Mouse (Mus musculus) thymus, adult 2 months (tissue): ENCODE results near the gene Fbxw15. TPM values are rescaled to one million over a fixed set of nuclear protein-coding genes. Genes with fewer than 3 reads are reported as not detected.
"Not testable (repeated sequence)": the region's sequence is repeated elsewhere in the genome, so short reads cannot be mapped to it uniquely, and the experiment has no call there.

Experiments
- DNase-seq: peaks from one replicate; pipeline ENCODE4 v3.0.0; 2021
- H3K27ac ChIP-seq: fragments of 200-500 bp; 2 replicates; pipeline ENCODE4 v1.5.1; 2012; ENCODE audit warnings: low read length, control low read depth; ENCODE audit not compliant: control insufficient read depth, insufficient read depth
- H3K27me3 ChIP-seq: fragments of 200-500 bp; 2 replicates; pipeline ENCODE4 v1.6.1; 2012; ENCODE audit warnings: mild to moderate bottlenecking, low read length, moderate library complexity, mixed read lengths; ENCODE audit not compliant: control insufficient read depth, insufficient read depth
- H3K36me3 ChIP-seq: fragments of 200-500 bp; 2 replicates; pipeline ENCODE4 v1.6.1; 2012; ENCODE audit warnings: mild to moderate bottlenecking, low read length, moderate library complexity; ENCODE audit not compliant: control insufficient read depth, insufficient read depth
- H3K4me1 ChIP-seq: fragments of 200-500 bp; replicated peaks from 2 replicates; pipeline ENCODE4 v1.6.1; 2012; ENCODE audit warnings: low read length; ENCODE audit not compliant: control insufficient read depth, insufficient read depth
- H3K4me3 ChIP-seq: fragments of 200-500 bp; 2 replicates; pipeline ENCODE4 v1.5.1; 2012; ENCODE audit warnings: mild to moderate bottlenecking, low read length, control low read depth, moderate library complexity; ENCODE audit not compliant: control insufficient read depth, insufficient read depth
- CTCF ChIP-seq: fragments of 200-500 bp; IDR thresholded peaks from 2 replicates; pipeline ENCODE4 v1.5.1; 2012; ENCODE audit warnings: mild to moderate bottlenecking, control low read depth, low read length, moderate library complexity, borderline replicate concordance; ENCODE audit not compliant: control insufficient read depth, poor library complexity, insufficient read depth; ENCODE audit errors: extremely low read depth
- POLR2A ChIP-seq: fragments of 200-500 bp; IDR thresholded peaks from 2 replicates; pipeline ENCODE4 v1.6.1; 2012; ENCODE audit warnings: mild to moderate bottlenecking, low read length, control low read depth, moderate library complexity; ENCODE audit not compliant: control insufficient read depth, poor library complexity, insufficient read depth; ENCODE audit errors: extremely low read depth
- WGBS: fragments of 180-500 bp; shearing (Covaris S2); methylation state at CpG from one replicate; pipeline ENCODE4 v1.1.7; 2018; 5-methylcytosine and 5-hydroxymethylcytosine counted together
- polyA plus RNA-seq: library from polyadenylated mRNA; depleted of rRNA; stranded (reverse); fragments of >200 nt; gene quantifications from 2 replicates; pipeline ENCODE4 v1.2.3, GENCODE M21; 2012; rRNA removed

The Fbxw15 gene
- not detected in 2 replicates for polyA plus RNA-seq

- H3K27me3 ChIP-seq, H3K27ac ChIP-seq, DNase-seq, H3K36me3 ChIP-seq, H3K4me3 ChIP-seq, H3K4me1 ChIP-seq: not testable (repeated sequence)
- 92% methylated on average over 4 of the region's 4 CpGs for WGBS
Measured at GRCm38 (mm10) chr9:109568162-109568561, at the start of gene Fbxw15. Gene Fbxw15 (minus strand): TSS chr9:109568262.

- DNase-seq, H3K36me3 ChIP-seq: not testable (repeated sequence)
- 37% methylated on average over 5 of the region's 5 CpGs for WGBS
Measured at GRCm38 (mm10) chr9:109606837-109607236, 38.8 kb upstream of the Fbxw15 start.

GRCm38 (mm10) chr9:109602128-109602527 lies 34.1 kb upstream of the Fbxw15 start:
- not testable (repeated sequence) for DNase-seq, H3K27ac ChIP-seq, H3K4me3 ChIP-seq, H3K4me1 ChIP-seq, H3K27me3 ChIP-seq, H3K36me3 ChIP-seq
- WGBS: 58% methylated on average over 2 of the region's 2 CpGs

More at GRCm38 (mm10) chr9:109606837-109607236, 38.8 kb upstream of the Fbxw15 start:
- not testable (repeated sequence) for H3K4me1 ChIP-seq, H3K27me3 ChIP-seq, H3K4me3 ChIP-seq, H3K27ac ChIP-seq

GRCm38 (mm10) chr9:109597226-109597625 lies 29.2 kb upstream of the Fbxw15 start:
- H3K27ac ChIP-seq: no peak overlapping the region
- DNase-seq: no peak
- no peaks in the 10 kb centered on the region for H3K36me3 ChIP-seq
- H3K4me1 ChIP-seq: no peaks in the 10 kb centered on the region
- TF ChIP-seq CTCF (no peak), POLR2A (no peak)
- no peak overlapping the region for H3K4me3 ChIP-seq
- H3K27me3 ChIP-seq: no peaks in the 10 kb centered on the region

DNA sequence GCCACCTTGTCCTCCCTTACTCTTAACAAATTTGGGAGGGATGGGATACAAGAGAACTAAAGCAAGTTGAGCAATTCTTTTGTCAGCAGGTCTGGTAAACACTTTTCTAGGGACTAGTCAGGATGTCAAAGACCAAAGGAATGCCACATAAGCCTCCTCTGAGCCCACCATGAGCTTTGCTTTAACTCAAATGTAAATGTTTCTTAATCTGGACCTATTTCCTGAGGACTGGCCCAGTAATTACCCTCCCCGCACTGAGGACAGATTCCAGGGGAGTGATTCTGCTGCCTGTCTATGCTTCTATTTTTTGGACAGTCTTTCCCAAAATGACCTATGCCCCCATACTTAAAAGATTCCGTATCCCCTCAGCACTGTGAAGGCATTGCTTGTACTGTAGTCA lies 26.8 kb upstream of the Fbxw15 start:
- no peak overlapping the region for H3K27ac ChIP-seq
- no peak for DNase-seq
- no peaks in the 10 kb centered on the region for H3K36me3 ChIP-seq
- H3K4me3 ChIP-seq: no peak overlapping the region
- H3K27me3 ChIP-seq: no peaks in the 10 kb centered on the region
- WGBS: 85% methylated on average over 2 of the region's 2 CpGs
- H3K4me1 ChIP-seq: no peaks in the 10 kb centered on the region
- TF ChIP-seq POLR2A (no peak), CTCF (no peak)

- no peak for DNase-seq
- no peak for TF ChIP-seq POLR2A
- TF ChIP-seq CTCF: no peak
- Histone ChIP-seq H3K27ac (no peak overlapping the region), H3K27me3 (no peaks in the 10 kb centered on the region), H3K4me1 (no peaks in the 10 kb centered on the region), H3K36me3 (no peaks in the 10 kb centered on the region), H3K4me3 (no peak overlapping the region)
- WGBS: 79% methylated on average over 1 of the region's 1 CpGs
Measured at GRCm38 (mm10) chr9:109565546-109565945, 2.5 kb downstream of the Fbxw15 start.

GRCm38 (mm10) chr9:109562106-109562505 lies 6.0 kb downstream of the Fbxw15 start:
- not testable (repeated sequence) for DNase-seq, H3K4me1 ChIP-seq, H3K36me3 ChIP-seq, H3K27me3 ChIP-seq, H3K27ac ChIP-seq, H3K4me3 ChIP-seq

DNA sequence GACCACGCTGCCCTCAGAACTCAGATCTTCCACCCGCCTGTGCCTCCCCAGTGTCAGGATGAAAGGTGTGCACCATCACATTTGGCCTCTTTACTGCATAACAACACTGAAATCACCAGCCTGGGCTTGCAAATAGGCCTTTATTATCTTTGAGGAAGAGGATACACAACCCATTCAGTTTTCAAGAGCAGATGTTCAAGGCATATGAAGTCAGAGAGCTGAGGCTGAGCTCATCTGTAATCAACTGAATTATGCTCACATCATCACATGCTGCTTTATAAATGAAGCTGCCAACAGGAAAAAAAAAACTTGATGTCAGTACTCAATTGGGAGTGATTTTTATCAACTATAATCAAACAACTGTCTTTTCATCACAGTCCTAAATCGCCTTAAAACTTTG lies 15.6 kb downstream of the Fbxw15 start:
- no peaks in the 10 kb centered on the region for H3K27me3 ChIP-seq
- WGBS: 79% methylated on average over 3 of the region's 3 CpGs
- H3K4me1 ChIP-seq: no peaks in the 10 kb centered on the region
- no peak overlapping the region for H3K27ac ChIP-seq
- no peaks in the 10 kb centered on the region for H3K36me3 ChIP-seq
- TF ChIP-seq POLR2A: no peak
- TF ChIP-seq CTCF: no peak
- DNase-seq: no peak
- H3K4me3 ChIP-seq: no peak overlapping the region

DNA sequence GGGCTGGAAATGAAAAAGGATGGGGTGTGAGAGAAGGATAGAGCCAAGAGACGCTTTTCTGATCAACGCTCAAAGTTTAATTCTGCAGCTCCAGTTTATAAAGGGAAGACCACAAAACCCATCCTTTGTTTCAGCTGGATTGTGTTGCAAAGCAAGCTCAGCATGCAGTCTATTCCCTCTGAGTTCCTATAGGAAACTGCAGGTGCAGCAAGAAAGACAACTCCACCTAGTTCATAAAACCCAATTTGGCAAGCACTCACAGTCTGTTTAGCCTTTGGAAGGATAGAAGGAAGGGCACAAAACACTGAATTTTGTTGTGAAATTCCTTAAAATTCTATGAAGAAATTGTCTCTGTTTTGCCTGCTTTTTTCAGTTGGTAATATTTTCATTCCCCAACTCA lies 18.4 kb downstream of the Fbxw15 start:
- 33% methylated on average over 2 of the region's 2 CpGs for WGBS
- H3K27me3 ChIP-seq, H3K4me1 ChIP-seq, H3K36me3 ChIP-seq, H3K27ac ChIP-seq, H3K4me3 ChIP-seq, DNase-seq: not testable (repeated sequence)
